Mouse (Mus musculus) midbrain, embryonic 12.5 days (tissue): ENCODE data around the gene Gpkow. TPM values are rescaled to one million over a fixed set of nuclear protein-coding genes. Genes with fewer than 3 reads are reported as not detected.
A peak's percentile ranks its signal among the peaks of the same experiment; 100 is the strongest.

Experiments used
- ATAC-seq: fragments of 200-750 bp; cut with Nextera tagmentation; 2 replicates; pipeline ENCODE4 v1.8.0; 2017; ENCODE audit warnings: low read depth, moderate TSS enrichment, moderate library complexity; ENCODE audit not compliant: low FRiP score
- H3K27ac ChIP-seq: fragments of 300-500 bp; sonication (generic); replicated peaks from 2 replicates; pipeline ENCODE4 v1.5.1; 2016; ENCODE audit warnings: mild to moderate bottlenecking
- H3K27me3 ChIP-seq: fragments of 300-500 bp; sonication (generic); 2 replicates; pipeline ENCODE4 v1.6.1; 2016; ENCODE audit warnings: mild to moderate bottlenecking
- H3K36me3 ChIP-seq: fragments of 300-500 bp; sonication (generic); 2 replicates; pipeline ENCODE4 v1.6.1; 2016
- H3K4me1 ChIP-seq: fragments of 300-500 bp; sonication (generic); 2 replicates; pipeline ENCODE4 v1.6.1; 2016
- H3K4me2 ChIP-seq: fragments of 300-500 bp; sonication (generic); replicated peaks from 2 replicates; pipeline ENCODE4 v1.6.1; 2016; ENCODE audit warnings: mild to moderate bottlenecking, moderate library complexity
- H3K4me3 ChIP-seq: fragments of 300-500 bp; sonication (generic); 2 replicates; pipeline ENCODE4 v1.5.1; 2016; ENCODE audit warnings: mild to moderate bottlenecking
- H3K9ac ChIP-seq: fragments of 300-500 bp; sonication (generic); replicated peaks from 2 replicates; pipeline ENCODE4 v1.6.1; 2016; ENCODE audit warnings: mild to moderate bottlenecking, moderate library complexity
- H3K9me3 ChIP-seq: fragments of 300-500 bp; sonication (generic); 2 replicates; pipeline ENCODE4 v1.6.1; 2016; ENCODE audit warnings: mild to moderate bottlenecking
- WGBS: fragments of 180-500 bp; shearing (Covaris S2); methylation state at CpG from one replicate; pipeline ENCODE4 v1.1.7; 2016; 5-methylcytosine and 5-hydroxymethylcytosine counted together
- polyA plus RNA-seq: library from polyadenylated mRNA; unstranded; fragments of >200 nt; fragmentation: Nextera tagmentation; extraction: Ambion mirVana; gene quantifications from 2 replicates; pipeline ENCODE4 v1.2.1, GENCODE M21; 2016

The Gpkow gene
- 43.6 and 45.7 TPM in 2 replicates for polyA plus RNA-seq

- Histone ChIP-seq H3K27ac (no peak within 1 kb of the TSS), H3K36me3 (peaks cover 3% of the 10 kb centered on the region), H3K9ac (peak within 1 kb of the TSS; percentile 57), H3K4me2 (peak within 1 kb of the TSS; percentile 57), H3K9me3 (no peaks in the 10 kb centered on the region), H3K27me3 (no peaks in the 10 kb centered on the region), H3K4me1 (0 out of 2 replicates have a peak, but pooled peaks cover 4% of the 10 kb centered on the region), H3K4me3 (peak within 1 kb of the TSS; percentile 57)
- ATAC-seq, result peak; percentile 94
- WGBS, result 23% methylated on average over 33 of the region's 33 CpGs
Measured at GRCm38 (mm10) chrX:7696954-7697381, at the start of gene Gpkow. TSS of gene Gpkow (plus strand) at chrX:7697131.

GRCm38 (mm10) chrX:7648671-7649304 lies 48.1 kb upstream of the Gpkow start:
- Histone ChIP-seq H3K4me3 (peak overlapping the region; percentile 40), H3K4me2 (peak overlapping the region; percentile 52), H3K27ac (peak overlapping the region; percentile 76), H3K9me3 (no peaks in the 10 kb centered on the region), H3K27me3 (no peaks in the 10 kb centered on the region), H3K4me1 (no peaks in the 10 kb centered on the region), H3K9ac (peak overlapping the region; percentile 39; the same call in 1 of the 2 replicates), H3K36me3 (peaks cover 5% of the 10 kb centered on the region; the same call in 1 of the 2 replicates)
- WGBS, result 20% methylated on average over 25 of the region's 25 CpGs
- peak; percentile 97 for ATAC-seq

DNA sequence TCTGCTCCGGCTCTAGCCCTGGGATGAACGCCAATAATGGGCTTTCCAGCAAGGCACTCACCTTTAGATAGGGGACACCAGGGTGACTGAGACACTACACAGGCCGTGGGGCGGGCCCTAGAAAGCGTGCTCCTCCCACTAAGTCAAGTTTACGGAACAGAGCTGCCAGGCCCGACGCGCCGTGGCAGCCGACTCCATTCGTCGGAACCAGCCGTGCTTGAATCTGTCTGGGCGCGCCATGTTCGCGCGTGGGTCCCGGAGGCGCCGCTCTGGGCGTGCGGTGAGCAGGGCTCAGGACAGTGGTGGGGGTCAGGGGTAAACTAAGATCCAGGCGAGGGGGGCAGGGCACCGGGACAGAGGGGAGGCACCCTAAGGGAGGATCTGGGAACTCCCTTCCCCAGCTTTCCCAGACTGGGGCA lies 39.7 kb upstream of the Gpkow start, which contains the start of gene Prickle3:
TSS of gene Prickle3 (plus strand) at position 40 of the 419 bp plus-strand sequence.
- Histone ChIP-seq H3K27ac (no peak within 1 kb of the TSS), H3K36me3 (no peaks in the 10 kb centered on the region)
- peak; percentile 23; the same call in 1 of the 2 replicates for ATAC-seq

GRCm38 (mm10) chrX:7658031-7658784 lies 38.7 kb upstream of the Gpkow start:
- no peak overlapping the region for H3K9ac ChIP-seq
- no peak for ATAC-seq
- WGBS, result 24% methylated on average over 14 of the region's 15 CpGs
- no peaks in the 10 kb centered on the region for H3K9me3 ChIP-seq
- H3K27me3 ChIP-seq, result no peaks in the 10 kb centered on the region
- no peaks in the 10 kb centered on the region for H3K36me3 ChIP-seq
- H3K4me2 ChIP-seq, result peak overlapping the region; percentile 32
- H3K4me3 ChIP-seq, result no peak overlapping the region
- H3K4me1 ChIP-seq, result no peaks in the 10 kb centered on the region; the same call in 1 of the 2 replicates
- H3K27ac ChIP-seq, result no peak overlapping the region

More for the DNA sequence above, 39.7 kb upstream of the Gpkow start, which contains the start of gene Prickle3:
- 0 out of 2 replicates have a peak within 1 kb of the TSS, but pooled peaks have one; percentile 11 for H3K9ac ChIP-seq
- H3K4me2 ChIP-seq, result peak within 1 kb of the TSS; percentile 46
- H3K4me3 ChIP-seq, result peak within 1 kb of the TSS; percentile 30
- no peaks in the 10 kb centered on the region for H3K27me3 ChIP-seq
- H3K4me1 ChIP-seq, result no peaks in the 10 kb centered on the region; the same call in 1 of the 2 replicates
- no peaks in the 10 kb centered on the region for H3K9me3 ChIP-seq
- WGBS, result 25% methylated on average over 25 of the region's 26 CpGs

DNA sequence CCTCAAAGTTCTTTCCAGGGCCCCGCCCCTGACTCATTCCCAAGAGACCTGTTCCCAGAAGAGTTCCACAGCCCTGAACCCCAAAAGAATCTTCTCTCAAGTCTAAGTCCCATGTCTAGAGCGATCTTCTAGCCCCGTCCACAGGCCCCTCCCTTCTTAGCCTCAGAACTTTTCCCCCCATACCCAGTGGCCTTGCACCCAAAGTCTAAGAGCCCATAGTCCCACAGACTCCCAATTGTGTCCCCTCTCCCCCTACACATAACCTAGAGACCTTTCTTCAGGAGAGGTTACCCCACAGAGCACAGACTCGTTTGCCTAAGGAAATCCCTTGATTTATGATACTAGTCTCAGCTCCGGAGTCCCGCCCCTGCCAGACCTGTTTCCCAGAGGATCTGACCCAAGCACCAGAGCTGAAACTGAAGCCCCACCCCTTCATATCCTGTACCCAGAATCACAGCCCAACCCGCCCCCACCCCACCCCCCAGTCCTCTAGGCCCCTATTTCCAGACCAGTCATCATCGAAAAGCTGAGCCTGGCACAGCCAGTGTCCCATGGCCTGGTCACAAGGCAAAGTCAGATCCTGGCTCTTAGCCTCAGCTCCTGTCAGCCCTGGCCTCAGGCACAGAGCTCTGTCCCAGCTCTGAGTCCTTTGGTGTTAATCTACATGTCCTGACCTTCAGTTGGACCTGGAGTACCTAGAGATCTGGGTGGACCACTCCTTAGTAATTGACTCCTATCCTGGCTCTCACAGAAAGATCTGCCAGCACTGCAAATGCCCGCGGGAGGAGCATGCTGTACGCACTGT lies 37.9 kb upstream of the Gpkow start:
- WGBS, result 62% methylated on average over 10 of the region's 11 CpGs
- Histone ChIP-seq H3K27ac (no peak overlapping the region), H3K36me3 (no peaks in the 10 kb centered on the region), H3K27me3 (no peaks in the 10 kb centered on the region), H3K4me2 (no peak overlapping the region), H3K4me1 (no peaks in the 10 kb centered on the region; the same call in 1 of the 2 replicates), H3K4me3 (no peak overlapping the region), H3K9ac (no peak overlapping the region), H3K9me3 (no peaks in the 10 kb centered on the region)
- no peak for ATAC-seq

DNA sequence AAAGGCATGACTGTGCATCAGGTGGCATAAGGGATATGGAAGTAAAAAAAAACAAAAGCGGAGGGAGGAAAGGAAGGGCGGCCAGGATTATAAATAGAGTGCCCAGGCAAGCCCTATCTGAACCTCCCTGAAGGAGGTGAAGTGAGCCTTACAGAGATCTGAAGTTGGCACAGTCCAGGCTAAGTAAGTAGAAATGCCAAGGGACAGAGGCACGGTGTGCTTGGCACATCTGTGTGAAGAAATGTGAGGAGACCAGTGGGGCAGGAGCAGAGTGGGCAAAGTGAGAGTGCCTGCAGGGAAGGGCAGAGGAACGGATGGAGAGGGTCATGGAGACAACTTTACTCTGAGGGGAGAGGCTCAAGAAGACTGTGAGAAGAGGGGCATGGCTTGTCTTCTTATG lies 35.8 kb upstream of the Gpkow start:
- H3K9me3 ChIP-seq, result no peaks in the 10 kb centered on the region
- no peaks in the 10 kb centered on the region; the same call in 1 of the 2 replicates for H3K4me1 ChIP-seq
- H3K9ac ChIP-seq, result no peak overlapping the region
- no peaks in the 10 kb centered on the region for H3K27me3 ChIP-seq
- H3K4me2 ChIP-seq, result no peak overlapping the region
- H3K4me3 ChIP-seq, result no peak overlapping the region
- 88% methylated on average over 4 of the region's 4 CpGs for WGBS
- no peak for ATAC-seq
- no peak overlapping the region for H3K27ac ChIP-seq
- H3K36me3 ChIP-seq, result no peaks in the 10 kb centered on the region

- Histone ChIP-seq H3K4me3 (no peak overlapping the region), H3K27me3 (no peaks in the 10 kb centered on the region), H3K9me3 (no peaks in the 10 kb centered on the region), H3K9ac (no peak overlapping the region), H3K36me3 (no peaks in the 10 kb centered on the region; the same call in 1 of the 2 replicates), H3K27ac (no peak overlapping the region), H3K4me2 (no peak overlapping the region), H3K4me1 (no peaks in the 10 kb centered on the region; the same call in 1 of the 2 replicates)
- 79% methylated on average over 3 of the region's 3 CpGs for WGBS
- ATAC-seq, result no peak
Measured at GRCm38 (mm10) chrX:7662936-7663335, 34.0 kb upstream of the Gpkow start.

DNA sequence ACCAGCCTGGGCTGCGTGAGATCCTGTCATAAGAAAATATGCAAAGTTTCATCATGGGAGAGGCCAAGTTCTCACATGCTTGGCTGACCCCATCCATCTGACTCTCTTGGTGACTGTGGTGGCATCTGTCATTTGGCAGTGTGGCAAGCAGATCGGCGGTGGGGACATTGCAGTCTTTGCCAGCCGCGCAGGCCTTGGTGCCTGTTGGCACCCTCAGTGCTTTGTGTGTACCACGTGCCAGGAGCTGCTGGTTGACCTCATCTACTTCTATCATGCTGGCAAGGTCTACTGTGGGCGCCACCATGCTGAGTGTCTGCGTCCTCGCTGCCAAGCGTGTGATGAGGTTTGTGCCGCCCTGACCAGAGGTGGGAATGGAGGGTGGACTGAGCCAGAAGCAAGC lies 32.1 kb upstream of the Gpkow start:
- ATAC-seq, result no peak

GRCm38 (mm10) chrX:7665739-7666502 lies 31.0 kb upstream of the Gpkow start:
- H3K36me3 ChIP-seq, result no peaks in the 10 kb centered on the region; the same call in 1 of the 2 replicates
- H3K4me2 ChIP-seq, result no peak overlapping the region
- no peak overlapping the region for H3K4me3 ChIP-seq
- WGBS, result 77% methylated on average over 21 of the region's 21 CpGs
- H3K9me3 ChIP-seq, result no peaks in the 10 kb centered on the region
- no peak overlapping the region for H3K9ac ChIP-seq
- no peak for ATAC-seq
- H3K4me1 ChIP-seq, result no peaks in the 10 kb centered on the region
- no peaks in the 10 kb centered on the region for H3K27me3 ChIP-seq
- no peak overlapping the region for H3K27ac ChIP-seq

More for the DNA sequence above, 32.1 kb upstream of the Gpkow start:
- Histone ChIP-seq H3K9ac (no peak overlapping the region), H3K36me3 (no peaks in the 10 kb centered on the region; the same call in 1 of the 2 replicates), H3K4me2 (no peak overlapping the region), H3K9me3 (no peaks in the 10 kb centered on the region), H3K27me3 (no peaks in the 10 kb centered on the region), H3K4me3 (no peak overlapping the region), H3K27ac (no peak overlapping the region), H3K4me1 (no peaks in the 10 kb centered on the region)
- WGBS, result 90% methylated on average over 11 of the region's 11 CpGs

DNA sequence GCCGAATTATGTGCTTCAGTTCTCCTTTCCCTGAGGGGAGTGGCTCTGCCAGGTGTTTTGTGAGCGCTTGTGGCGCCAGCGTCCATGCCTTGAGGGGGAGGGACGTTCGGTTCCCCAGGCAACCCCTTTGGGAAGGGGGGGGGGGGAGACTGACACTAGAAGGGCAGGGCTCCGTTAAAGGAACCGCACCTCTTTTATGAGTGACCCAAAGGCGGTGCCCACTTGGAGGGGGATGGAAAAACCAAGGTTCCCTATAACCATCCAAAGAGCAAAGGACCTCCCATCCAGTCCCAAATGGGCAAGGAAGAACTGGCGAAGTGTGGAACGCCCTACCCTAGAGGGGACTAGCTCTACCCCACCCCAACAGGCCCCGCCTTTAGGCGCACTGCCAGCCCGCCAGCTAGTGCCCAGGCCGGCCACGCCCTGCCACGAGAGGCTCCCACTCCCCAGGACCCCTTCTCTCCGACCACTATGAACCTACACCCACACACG lies 26.5 kb upstream of the Gpkow start:
- H3K36me3 ChIP-seq, result no peaks in the 10 kb centered on the region; the same call in 1 of the 2 replicates
- H3K9me3 ChIP-seq, result no peaks in the 10 kb centered on the region
- 31% methylated on average over 19 of the region's 19 CpGs for WGBS
- peaks cover 6% of the 10 kb centered on the region for H3K27me3 ChIP-seq
- H3K4me3 ChIP-seq, result peak overlapping the region; percentile 39
- ATAC-seq, result peak; percentile 79
- no peaks in the 10 kb centered on the region for H3K4me1 ChIP-seq
- peak overlapping the region; percentile 49 for H3K4me2 ChIP-seq
- no peak overlapping the region for H3K27ac ChIP-seq
- H3K9ac ChIP-seq, result peak overlapping the region; percentile 24; the same call in 1 of the 2 replicates
